Mouse (Mus musculus): ENCODE measurements around the gene Slc18a2. TPM values are rescaled to one million over a fixed set of nuclear protein-coding genes. Genes with fewer than 3 reads are reported as not detected.

Slc18a2 gene
- polyA plus RNA-seq, 1 experiment from 2014 or later, result 9.3 TPM

DNA sequence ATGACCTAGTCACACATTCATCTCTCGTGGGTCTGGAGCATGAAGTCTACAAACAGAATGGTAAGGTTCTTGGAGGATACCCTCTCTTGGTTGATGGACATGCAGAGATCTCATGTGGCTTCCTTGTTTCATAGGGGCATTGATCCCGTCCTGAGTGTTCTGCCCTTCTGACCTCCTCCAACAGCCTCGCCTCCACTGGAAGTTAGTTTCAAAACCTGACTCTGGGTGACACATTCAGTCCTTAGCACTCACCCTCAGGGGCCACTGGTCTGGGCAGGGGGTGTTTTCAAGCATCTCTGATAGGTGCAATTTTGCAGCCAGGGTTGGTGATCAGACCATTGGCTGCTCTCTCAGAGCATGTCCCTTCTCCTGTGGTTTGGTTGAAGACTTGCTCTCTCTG lies 22.1 kb upstream of the Slc18a2 start:
- Histone ChIP-seq H3K4me3 (ENCODE audit: low read depth, low read length) (no peak overlapping the region), H3K9me3 (ENCODE audit: control insufficient read depth, low read length) (no peaks in the 10 kb centered on the region), H3K27me3 (ENCODE audit: control insufficient read depth, insufficient read depth, low read length) (no peaks in the 10 kb centered on the region), H3K36me3 (ENCODE audit: control insufficient read depth, insufficient read depth, low read length) (no peaks in the 10 kb centered on the region), H3K27ac (replicated peaks; ENCODE audit: low read depth, low read length) (no peak overlapping the region), H3K4me1 (ENCODE audit: control insufficient read depth, insufficient read depth, low read length) (no peaks in the 10 kb centered on the region), H3K4me2 (ENCODE audit: low read depth, severe bottlenecking) (no peak overlapping the region), H3K9ac (ENCODE audit: low read length) (no peak overlapping the region)
- 73% methylated on average over 3 of the region's 3 CpGs for WGBS
- no peak for ATAC-seq (ENCODE audit: insufficient number of reproducible peaks, low FRiP score, low TSS enrichment, low read depth)
- no peak for DNase-seq (ENCODE audit: low spot score)

DNA sequence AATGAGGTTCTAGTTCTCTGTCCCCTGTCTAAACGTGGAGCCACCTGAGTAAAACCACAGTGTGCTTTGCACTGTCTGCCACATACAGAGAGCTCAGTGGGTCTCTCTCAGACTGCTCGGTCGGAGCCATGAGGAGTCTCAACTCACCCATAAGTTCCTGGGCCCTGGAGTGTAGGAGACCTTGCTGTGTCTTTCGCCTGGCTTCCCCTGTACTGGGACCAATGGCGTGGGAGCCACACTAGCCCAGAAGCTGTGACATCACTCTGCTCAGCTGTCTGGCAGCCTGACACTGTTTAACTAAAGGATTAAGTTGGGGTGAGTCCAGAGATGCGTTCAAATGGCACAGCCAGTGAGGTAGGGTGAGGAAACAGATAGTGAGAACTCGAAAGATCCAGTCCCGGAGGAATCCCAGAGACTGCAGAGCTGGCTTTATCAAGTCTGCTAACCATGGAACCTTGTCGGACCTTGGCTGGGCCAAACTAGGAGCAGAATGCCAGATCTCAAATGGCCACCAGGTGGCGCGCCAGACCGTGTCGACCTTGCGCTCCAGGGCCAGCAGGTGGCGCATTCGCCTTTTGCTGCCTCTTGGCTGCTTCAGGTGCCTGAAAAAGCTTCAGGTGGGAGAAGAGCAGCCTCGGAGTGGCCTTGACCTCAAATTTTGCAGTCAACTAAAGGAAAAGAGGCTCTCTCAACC lies 21.4 kb upstream of the Slc18a2 start:
- peak; percentile 94 for DNase-seq (ENCODE audit: low spot score)
- Histone ChIP-seq H3K27ac (replicated peaks; ENCODE audit: low read depth, low read length) (no peak overlapping the region), H3K4me3 (ENCODE audit: low read depth, low read length) (no peak overlapping the region), H3K9ac (ENCODE audit: low read length) (no peak overlapping the region), H3K4me2 (ENCODE audit: low read depth, severe bottlenecking) (no peak overlapping the region), H3K4me1 (ENCODE audit: control insufficient read depth, insufficient read depth, low read length) (no peaks in the 10 kb centered on the region), H3K27me3 (ENCODE audit: control insufficient read depth, insufficient read depth, low read length) (no peaks in the 10 kb centered on the region), H3K36me3 (ENCODE audit: control insufficient read depth, insufficient read depth, low read length) (no peaks in the 10 kb centered on the region), H3K9me3 (ENCODE audit: control insufficient read depth, low read length) (no peaks in the 10 kb centered on the region)
- 24% methylated on average over 17 of the region's 17 CpGs for WGBS
- no peak for ATAC-seq (ENCODE audit: insufficient number of reproducible peaks, low FRiP score, low TSS enrichment, low read depth)

DNA sequence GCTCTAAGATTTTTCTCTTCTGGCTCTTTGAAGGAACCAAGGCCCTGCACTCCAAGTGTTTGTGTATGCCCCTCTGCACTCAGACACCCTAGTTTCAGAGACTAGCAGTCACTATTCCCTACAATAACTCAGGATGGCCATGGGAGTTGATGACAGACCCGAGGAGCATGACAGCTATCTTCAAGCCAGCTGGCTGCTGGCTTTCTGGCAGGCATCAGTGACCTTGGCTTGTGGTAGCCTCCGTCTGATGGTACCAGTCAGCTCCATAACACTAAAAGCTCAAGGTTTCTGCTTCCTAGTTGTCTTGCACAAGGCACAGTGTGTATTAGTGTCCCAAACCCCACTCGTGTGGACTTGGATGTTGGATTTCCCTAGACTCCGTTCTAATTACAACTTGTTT lies 18.7 kb upstream of the Slc18a2 start:
- DNase-seq (ENCODE audit: low spot score) (no peak), ATAC-seq (ENCODE audit: insufficient number of reproducible peaks, low FRiP score, low TSS enrichment, low read depth) (no peak)
- Histone ChIP-seq H3K4me3 (ENCODE audit: low read depth, low read length) (no peak overlapping the region), H3K36me3 (ENCODE audit: control insufficient read depth, insufficient read depth, low read length) (no peaks in the 10 kb centered on the region), H3K4me2 (ENCODE audit: low read depth, severe bottlenecking) (no peak overlapping the region), H3K9ac (ENCODE audit: low read length) (no peak overlapping the region), H3K9me3 (ENCODE audit: control insufficient read depth, low read length) (no peaks in the 10 kb centered on the region), H3K4me1 (ENCODE audit: control insufficient read depth, insufficient read depth, low read length) (no peaks in the 10 kb centered on the region), H3K27ac (replicated peaks; ENCODE audit: low read depth, low read length) (no peak overlapping the region), H3K27me3 (ENCODE audit: control insufficient read depth, insufficient read depth, low read length) (no peaks in the 10 kb centered on the region)
- 86% methylated on average over 4 of the region's 4 CpGs for WGBS

DNA sequence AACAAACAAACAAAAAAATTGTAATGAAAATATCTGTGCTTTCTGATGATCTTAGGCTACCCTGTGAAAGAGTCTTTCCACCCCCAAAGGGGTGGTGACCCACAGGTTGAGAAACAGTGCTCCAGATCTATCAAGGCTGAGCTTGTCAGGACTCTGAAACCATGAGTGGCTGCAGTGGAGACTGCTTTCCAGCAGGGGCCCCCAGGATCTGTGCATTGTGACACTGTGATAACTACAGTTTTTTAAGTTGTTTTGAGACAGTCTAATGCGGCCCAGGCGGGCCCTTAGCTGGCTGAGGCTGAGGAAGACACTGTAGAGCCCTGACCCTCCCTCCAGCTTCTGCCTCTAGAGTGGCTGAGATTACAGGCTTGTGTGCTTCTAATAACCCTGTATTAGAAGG lies 17.6 kb upstream of the Slc18a2 start:
- ATAC-seq (ENCODE audit: insufficient number of reproducible peaks, low FRiP score, low TSS enrichment, low read depth), result no peak
- no peaks in the 10 kb centered on the region for H3K27me3 ChIP-seq (ENCODE audit: control insufficient read depth, insufficient read depth, low read length)
- no peak overlapping the region for H3K27ac ChIP-seq (replicated peaks; ENCODE audit: low read depth, low read length)
- H3K9ac ChIP-seq (ENCODE audit: low read length), result no peak overlapping the region
- WGBS, result 76% methylated on average over 2 of the region's 2 CpGs
- no peaks in the 10 kb centered on the region for H3K4me1 ChIP-seq (ENCODE audit: control insufficient read depth, insufficient read depth, low read length)
- no peak overlapping the region for H3K4me3 ChIP-seq (ENCODE audit: low read depth, low read length)
- H3K9me3 ChIP-seq (ENCODE audit: control insufficient read depth, low read length), result no peaks in the 10 kb centered on the region
- DNase-seq (ENCODE audit: low spot score), result no peak
- no peak overlapping the region for H3K4me2 ChIP-seq (ENCODE audit: low read depth, severe bottlenecking)
- no peaks in the 10 kb centered on the region for H3K36me3 ChIP-seq (ENCODE audit: control insufficient read depth, insufficient read depth, low read length)

DNA sequence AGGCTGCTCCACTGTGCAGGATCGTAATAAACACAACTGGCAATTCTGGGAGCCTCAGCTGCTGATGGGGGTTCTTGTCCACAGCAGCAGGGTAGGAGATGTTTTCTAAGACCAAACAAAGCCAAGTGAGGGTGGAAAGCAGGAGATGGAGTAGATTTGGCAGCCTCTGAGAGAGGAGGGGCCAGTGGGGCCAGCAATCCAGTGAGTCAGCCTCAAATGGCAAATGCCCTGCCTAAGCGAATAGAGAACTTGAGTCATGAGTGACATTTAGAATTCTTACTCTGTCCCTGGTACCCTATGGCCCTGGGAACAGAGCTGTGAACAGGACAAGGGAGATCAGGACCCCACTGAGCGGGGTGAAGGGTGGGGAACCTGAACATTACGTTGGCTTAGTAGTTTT lies 12.6 kb upstream of the Slc18a2 start:
- Histone ChIP-seq H3K36me3 (ENCODE audit: control insufficient read depth, insufficient read depth, low read length) (no peaks in the 10 kb centered on the region), H3K27ac (replicated peaks; ENCODE audit: low read depth, low read length) (no peak overlapping the region), H3K9ac (ENCODE audit: low read length) (no peak overlapping the region), H3K4me3 (ENCODE audit: low read depth, low read length) (no peak overlapping the region), H3K4me2 (ENCODE audit: low read depth, severe bottlenecking) (no peak overlapping the region), H3K4me1 (ENCODE audit: control insufficient read depth, insufficient read depth, low read length) (no peaks in the 10 kb centered on the region), H3K27me3 (ENCODE audit: control insufficient read depth, insufficient read depth, low read length) (no peaks in the 10 kb centered on the region), H3K9me3 (ENCODE audit: control insufficient read depth, low read length) (no peaks in the 10 kb centered on the region)
- 84% methylated on average over 4 of the region's 4 CpGs for WGBS
- DNase-seq (ENCODE audit: low spot score), result no peak
- no peak for ATAC-seq (ENCODE audit: insufficient number of reproducible peaks, low FRiP score, low TSS enrichment, low read depth)

DNA sequence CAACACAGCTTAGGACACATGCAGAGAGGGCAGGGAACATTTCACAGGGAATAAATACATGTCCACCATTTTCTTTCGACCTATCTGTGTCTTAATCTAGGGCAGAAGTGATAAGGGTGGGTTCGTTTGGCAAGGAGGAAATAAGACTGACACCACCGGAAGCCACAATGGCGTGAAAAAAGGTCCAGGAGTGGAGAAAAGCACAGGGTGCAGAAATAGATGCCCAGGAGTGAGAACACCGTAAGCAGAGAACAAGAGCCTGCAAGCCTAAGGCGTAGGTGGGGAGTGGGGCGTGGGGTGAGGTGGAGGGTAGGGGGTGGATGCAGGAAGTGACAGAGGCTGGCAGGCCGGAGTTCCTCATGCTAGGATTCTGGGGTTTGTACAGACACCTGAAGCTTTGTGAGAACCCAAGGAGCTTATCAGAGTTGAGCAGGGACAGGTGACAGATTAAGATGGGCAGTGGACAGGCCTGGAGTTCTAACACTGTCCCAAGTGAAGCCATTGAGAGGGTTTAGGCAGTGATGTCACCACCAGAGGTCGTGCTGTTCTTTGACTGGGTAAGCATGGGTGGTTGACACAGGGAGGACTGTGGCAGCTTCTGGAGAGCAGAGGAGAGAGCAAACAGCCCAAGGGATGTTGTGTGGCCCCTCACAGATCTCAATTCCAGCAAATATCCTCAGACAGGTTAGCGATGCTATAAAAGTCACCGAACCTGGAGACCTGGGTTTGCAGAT lies 12.0 kb upstream of the Slc18a2 start:
- DNase-seq (ENCODE audit: low spot score), result no peak
- 73% methylated on average over 11 of the region's 11 CpGs for WGBS
- Histone ChIP-seq H3K9ac (ENCODE audit: low read length) (no peak overlapping the region), H3K27me3 (ENCODE audit: control insufficient read depth, insufficient read depth, low read length) (no peaks in the 10 kb centered on the region), H3K4me3 (ENCODE audit: low read depth, low read length) (no peak overlapping the region), H3K4me2 (ENCODE audit: low read depth, severe bottlenecking) (no peak overlapping the region), H3K36me3 (ENCODE audit: control insufficient read depth, insufficient read depth, low read length) (no peaks in the 10 kb centered on the region), H3K27ac (replicated peaks; ENCODE audit: low read depth, low read length) (no peak overlapping the region), H3K4me1 (ENCODE audit: control insufficient read depth, insufficient read depth, low read length) (no peaks in the 10 kb centered on the region), H3K9me3 (ENCODE audit: control insufficient read depth, low read length) (no peaks in the 10 kb centered on the region)
- no peak for ATAC-seq (ENCODE audit: insufficient number of reproducible peaks, low FRiP score, low TSS enrichment, low read depth)

DNA sequence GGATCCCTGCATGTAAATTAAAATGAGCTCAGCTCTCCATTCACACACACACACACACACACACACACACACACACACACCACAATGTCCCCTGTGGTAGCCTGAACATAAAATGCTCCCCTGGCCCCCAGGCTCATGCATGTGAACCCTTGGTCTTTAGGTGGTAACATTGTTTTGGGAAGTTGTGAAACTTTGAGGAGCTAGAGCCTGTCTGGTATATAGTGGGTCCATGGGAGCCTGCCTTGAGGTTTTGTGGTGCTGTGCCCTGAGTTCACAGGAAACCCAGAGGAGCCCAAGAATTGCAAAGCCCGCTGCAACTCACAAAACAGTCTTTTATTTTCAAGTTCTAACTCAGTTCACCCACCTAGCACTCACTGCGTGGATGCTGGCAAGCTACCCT lies 8.0 kb upstream of the Slc18a2 start:
- H3K36me3 ChIP-seq (ENCODE audit: control insufficient read depth, insufficient read depth, low read length), result no peaks in the 10 kb centered on the region
- no peak overlapping the region for H3K4me2 ChIP-seq (ENCODE audit: low read depth, severe bottlenecking)
- no peak overlapping the region for H3K4me3 ChIP-seq (ENCODE audit: low read depth, low read length)
- no peak overlapping the region for H3K9ac ChIP-seq (ENCODE audit: low read length)
- no peaks in the 10 kb centered on the region for H3K9me3 ChIP-seq (ENCODE audit: control insufficient read depth, low read length)
- H3K27ac ChIP-seq (replicated peaks; ENCODE audit: low read depth, low read length), result no peak overlapping the region
- no peaks in the 10 kb centered on the region for H3K4me1 ChIP-seq (ENCODE audit: control insufficient read depth, insufficient read depth, low read length)
- no peak for ATAC-seq (ENCODE audit: insufficient number of reproducible peaks, low FRiP score, low TSS enrichment, low read depth)
- no peaks in the 10 kb centered on the region for H3K27me3 ChIP-seq (ENCODE audit: control insufficient read depth, insufficient read depth, low read length)
- 69% methylated on average over 2 of the region's 2 CpGs for WGBS
- DNase-seq (ENCODE audit: low spot score), result no peak

DNA sequence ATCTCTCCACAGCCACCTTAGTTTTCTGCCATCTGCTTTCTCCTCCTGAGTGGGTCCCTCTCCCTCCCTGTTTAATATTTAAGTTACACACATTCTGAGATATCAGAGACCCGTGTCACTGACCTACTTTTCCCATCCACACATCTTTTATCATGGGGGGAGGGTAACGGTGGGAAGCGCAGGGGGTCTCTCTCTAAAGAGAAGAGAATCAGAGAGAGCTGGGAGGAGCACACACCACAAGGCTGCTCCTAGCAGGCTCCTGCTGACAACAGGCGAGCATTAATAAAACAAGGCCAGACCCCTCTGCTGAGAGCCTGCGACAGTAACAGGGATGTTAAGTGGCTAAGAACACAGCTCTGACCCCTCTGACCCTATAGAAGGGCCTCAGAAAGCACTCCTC lies 1.1 kb upstream of the Slc18a2 start:
- no peak overlapping the region for H3K4me2 ChIP-seq (ENCODE audit: low read depth, severe bottlenecking)
- DNase-seq (ENCODE audit: low spot score) (no peak), ATAC-seq (ENCODE audit: insufficient number of reproducible peaks, low FRiP score, low TSS enrichment, low read depth) (no peak)
- no peaks in the 10 kb centered on the region for H3K36me3 ChIP-seq (ENCODE audit: control insufficient read depth, insufficient read depth, low read length)
- WGBS, result 32% methylated on average over 5 of the region's 5 CpGs
- no peaks in the 10 kb centered on the region for H3K9me3 ChIP-seq (ENCODE audit: control insufficient read depth, low read length)
- no peak overlapping the region for H3K27ac ChIP-seq (replicated peaks; ENCODE audit: low read depth, low read length)
- H3K4me3 ChIP-seq (ENCODE audit: low read depth, low read length), result no peak overlapping the region
- peaks cover 12% of the 10 kb centered on the region for H3K27me3 ChIP-seq (ENCODE audit: control insufficient read depth, insufficient read depth, low read length)
- peaks cover 8% of the 10 kb centered on the region; the same call in 1 of the 2 replicates for H3K4me1 ChIP-seq (ENCODE audit: control insufficient read depth, insufficient read depth, low read length)
- no peak overlapping the region for H3K9ac ChIP-seq (ENCODE audit: low read length)
